Mouse (Mus musculus): ENCODE data around the gene Sec14l3.

Gene Sec14l3

GRCm38 (mm10) chr11:4060866-4061575 lies 3.6 kb upstream of the Sec14l3 start:
- no peak for DNase-seq (ENCODE audit: low spot score in 2 of 2)

- no peak for DNase-seq (ENCODE audit: low spot score in 2 of 2)
Observed at GRCm38 (mm10) chr11:4062523-4062922, 2.1 kb upstream of the Sec14l3 start.

- no peak for DNase-seq (ENCODE audit: low spot score in 2 of 2)
Observed at GRCm38 (mm10) chr11:4062981-4063380, 1.7 kb upstream of the Sec14l3 start.

GRCm38 (mm10) chr11:4069664-4070063 lies 5.0 kb downstream of the Sec14l3 start:
- DNase-seq (ENCODE audit: low spot score in 2 of 2), result no peak

- no peak for DNase-seq (ENCODE audit: low spot score in 2 of 2)
Observed at GRCm38 (mm10) chr11:4076633-4077032, 12.0 kb downstream of the Sec14l3 start.

GRCm38 (mm10) chr11:4078267-4078933 lies 13.8 kb downstream of the Sec14l3 start:
- no peak for DNase-seq (ENCODE audit: low spot score in 2 of 2)

GRCm38 (mm10) chr11:4080219-4080618 lies 15.6 kb downstream of the Sec14l3 start:
- peak in 1 of 2 experiments; percentile 59 for DNase-seq (ENCODE audit: low spot score in 2 of 2)

- DNase-seq (ENCODE audit: low spot score in 2 of 2), result peak; percentile 48 to 64
Observed at GRCm38 (mm10) chr11:4083316-4084078, 18.9 kb downstream of the Sec14l3 start.

- no peak for DNase-seq (ENCODE audit: low spot score in 2 of 2)
Observed at GRCm38 (mm10) chr11:4086246-4086645, 21.6 kb downstream of the Sec14l3 start.

- peak in 1 of 2 experiments; percentile 55 for DNase-seq (ENCODE audit: low spot score in 2 of 2)
Observed at GRCm38 (mm10) chr11:4087267-4087666, 22.6 kb downstream of the Sec14l3 start.

GRCm38 (mm10) chr11:4093459-4094377 lies 29.1 kb downstream of the Sec14l3 start:
- peak in 1 of 2 experiments; percentile 66 for DNase-seq (ENCODE audit: low spot score in 2 of 2)

GRCm38 (mm10) chr11:4094378-4095170 lies 29.9 kb downstream of the Sec14l3 start:
- peak; percentile 48 to 61 for DNase-seq (ENCODE audit: low spot score in 2 of 2)

- DNase-seq (ENCODE audit: low spot score in 2 of 2), result peak in 1 of 2 experiments; percentile 52
Observed at GRCm38 (mm10) chr11:4095171-4096053, 30.8 kb downstream of the Sec14l3 start, which contains the start of gene Mtfp1. Mtfp1 (minus strand) TSS chr11:4095445.

- peak; percentile 97 to 98 for DNase-seq (ENCODE audit: low spot score in 2 of 2)
Observed at GRCm38 (mm10) chr11:4096054-4096984, 31.7 kb downstream of the Sec14l3 start.

GRCm38 (mm10) chr11:4097091-4097621 lies 32.5 kb downstream of the Sec14l3 start:
- DNase-seq (ENCODE audit: low spot score in 2 of 2), result no peak

- DNase-seq (ENCODE audit: low spot score in 2 of 2), result no peak
Observed at GRCm38 (mm10) chr11:4098120-4098519, 33.5 kb downstream of the Sec14l3 start.

GRCm38 (mm10) chr11:4098816-4099215 lies 34.2 kb downstream of the Sec14l3 start:
- DNase-seq (ENCODE audit: low spot score in 2 of 2), result no peak

- DNase-seq (ENCODE audit: low spot score in 2 of 2), result no peak
Observed at GRCm38 (mm10) chr11:4099447-4099846, 34.8 kb downstream of the Sec14l3 start.

Data from frontal cortex, postnatal 10 days (tissue).